Mouse (Mus musculus) c-Kit-positive CD71-negative TER-119-negative erythroid progenitor cells, embryonic 14.5 days (primary cell): ENCODE results near the gene Dlgap4.

Experiments used
- DNase-seq: peaks from one replicate; pipeline ENCODE4 v3.0.0-alpha.2; 2013; ENCODE audit warnings: low read depth

The Dlgap4 gene

DNA sequence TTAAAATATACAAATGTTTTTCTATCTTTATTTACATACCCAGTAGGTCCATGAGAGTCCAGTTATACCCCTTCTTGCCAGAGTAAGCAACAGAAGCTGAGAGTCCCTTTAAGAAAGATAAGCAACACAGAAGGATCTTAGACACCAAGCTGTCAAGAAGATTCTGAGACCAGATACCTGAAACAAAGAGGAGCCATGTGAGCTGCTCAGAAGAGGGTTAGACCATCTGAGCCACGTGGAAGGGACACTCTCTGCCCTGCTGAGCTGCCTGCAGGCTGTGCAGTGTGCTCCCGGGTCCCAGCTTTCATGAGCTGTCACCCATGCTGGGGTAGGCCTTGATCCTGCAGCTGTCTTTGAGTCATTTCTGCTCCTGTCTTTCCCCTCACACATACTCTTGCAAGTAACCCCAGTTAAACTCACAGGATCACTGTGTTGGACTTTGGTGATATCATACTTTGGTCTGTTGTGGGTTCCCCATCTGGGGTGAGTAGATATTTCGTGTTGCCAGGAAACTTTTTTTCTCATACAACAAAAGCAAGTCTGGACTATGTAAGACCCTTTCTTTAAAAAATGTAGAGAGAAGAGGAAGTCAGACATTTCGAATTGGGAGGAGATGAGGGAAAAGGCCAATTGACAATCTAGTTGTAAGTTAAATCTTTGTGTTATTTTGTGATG, 190.3 kb downstream of the Dlgap4 start:
- DNase-seq: no peak

DNA sequence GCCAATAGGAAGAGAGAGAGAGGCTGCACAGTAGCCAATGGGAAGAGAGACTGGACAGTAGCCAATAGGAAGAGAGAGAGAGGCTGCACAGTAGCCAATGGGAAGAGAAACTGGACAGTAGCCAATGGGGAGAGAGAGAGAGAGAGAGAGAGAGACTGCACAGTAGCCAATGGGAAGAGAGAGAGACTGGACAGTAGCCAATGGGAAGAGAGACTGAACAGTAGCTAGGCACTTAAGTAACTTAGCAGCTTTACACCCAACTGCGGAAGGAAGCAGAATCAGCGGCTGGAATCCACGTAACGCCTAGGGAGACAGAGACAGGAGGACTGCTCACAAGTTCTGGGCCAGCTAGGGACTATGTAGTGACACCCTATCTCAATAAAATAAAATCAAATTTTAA, 191.1 kb downstream of the Dlgap4 start:
- DNase-seq: no peak

DNA sequence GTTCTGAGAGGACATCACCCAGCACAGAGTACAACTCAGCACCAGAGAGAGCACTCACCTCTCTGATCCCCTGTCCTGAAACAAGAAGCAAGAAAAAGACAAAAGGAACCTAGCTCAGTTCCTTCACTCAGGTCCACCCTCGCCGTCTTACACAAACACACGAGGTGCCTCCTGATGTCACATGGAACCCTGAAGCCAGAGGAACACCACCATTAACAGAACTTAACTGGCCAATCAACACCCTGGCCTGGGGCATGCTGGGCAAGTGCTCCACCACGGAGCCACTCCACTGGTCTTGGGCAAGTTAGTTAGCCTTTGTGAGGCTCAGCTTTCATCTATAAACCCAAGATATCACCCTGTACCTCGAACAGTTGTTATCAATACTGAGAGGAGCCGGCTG, 193.4 kb downstream of the Dlgap4 start:
- DNase-seq: no peak

DNA sequence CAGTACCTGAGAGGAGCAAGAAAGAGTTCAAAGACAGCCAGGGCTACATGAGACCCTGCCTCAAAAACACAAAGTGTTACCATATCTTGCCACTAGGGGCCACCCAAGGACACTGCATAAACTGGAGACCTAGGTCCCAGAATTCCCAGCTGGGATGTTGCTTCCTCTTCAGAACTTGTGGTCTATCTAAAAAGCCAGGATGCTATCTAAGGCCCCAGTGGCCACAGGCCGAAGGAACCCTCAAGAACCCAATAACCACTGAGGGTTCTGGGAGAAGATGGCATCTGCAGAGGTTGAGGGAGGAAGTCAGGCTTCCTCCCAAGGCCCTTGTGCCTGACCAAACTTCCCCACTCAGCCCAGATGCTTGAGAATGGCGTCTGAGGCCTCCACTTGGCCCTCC, 196.1 kb downstream of the Dlgap4 start:
- no peak for DNase-seq

DNA sequence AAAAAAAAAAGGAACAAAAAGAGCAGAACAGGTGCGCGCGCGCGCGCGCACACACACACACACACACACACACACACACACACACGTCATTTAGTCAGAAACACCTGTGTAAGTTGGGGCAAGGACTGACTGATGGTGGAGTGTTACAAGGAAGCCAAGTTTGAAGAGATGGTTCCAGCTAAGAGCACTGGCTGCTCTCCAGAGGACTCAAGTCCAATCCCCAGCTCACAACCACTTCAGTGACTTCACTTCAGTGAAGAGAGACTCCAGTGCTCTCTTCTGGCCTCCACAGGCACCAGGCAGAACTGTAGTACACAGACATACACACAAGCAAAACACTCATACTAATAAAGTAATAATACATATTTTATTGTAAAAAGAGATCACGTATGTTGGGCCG, 197.2 kb downstream of the Dlgap4 start:
- DNase-seq: no peak

DNA sequence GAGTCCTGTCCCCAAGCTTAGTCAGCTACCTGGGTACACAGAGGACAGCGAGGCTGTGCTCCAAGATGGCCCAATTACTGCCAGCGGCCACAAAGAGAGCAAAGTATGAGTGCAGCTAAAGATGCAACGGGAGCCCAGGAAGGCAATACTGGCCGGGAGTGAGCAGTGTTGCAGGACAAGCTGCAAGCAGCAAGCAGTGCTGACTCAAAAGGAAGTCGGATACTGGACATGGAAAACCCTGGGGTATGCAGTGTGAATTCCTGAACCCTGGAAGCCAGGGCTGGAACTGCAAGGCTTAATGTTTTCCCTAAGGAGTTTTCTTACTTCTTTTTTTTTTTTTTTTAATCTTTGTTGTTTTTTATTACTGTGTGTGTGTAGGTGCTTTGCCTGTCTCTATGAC, 198.1 kb downstream of the Dlgap4 start:
- no peak for DNase-seq
